22 mouse cellular contexts compared by ENCODE assay signal in genomic region chr1:92616046-92616445, GRCm38 (mm10). TPM values are rescaled to one million over a fixed set of nuclear protein-coding genes. Genes with fewer than 3 reads are reported as not detected.
"Had no signal": no experiment of that assay in that cellular context is flagged by ENCODE, and none has a peak within 500 bp of the region (broad histone marks: within the 10 kb centered on the region; RNA-seq: fewer than 3 reads in every experiment).

No protein-coding gene starts in this region.

- ATAC-seq: midbrain, embryonic 16.5 days had no signal

- H3K36me3 ChIP-seq: limb, embryonic 13.5 days; liver, embryonic 15.5 days had no signal

- H3K27ac ChIP-seq: limb, embryonic 13.5 days; liver, embryonic 15.5 days; macrophage; stomach, postnatal 0 days had no signal

- DNase-seq: kidney, postnatal 10 days; left cerebral cortex, postnatal 4 days; lung, embryonic 14.5 days; lung, postnatal 14 days; right cerebral cortex, postnatal 25 days; thymus, postnatal 4 days had no signal

- H3K4me1 ChIP-seq: limb, embryonic 13.5 days; liver, embryonic 15.5 days had no signal

- H3K27me3 ChIP-seq: liver, embryonic 15.5 days had no signal

- H3K4me3 ChIP-seq: limb, embryonic 13.5 days; liver, embryonic 15.5 days; megakaryocyte, embryonic 14.5 days had no signal

- H3K9me3 ChIP-seq: limb, embryonic 13.5 days; liver, embryonic 15.5 days; megakaryocyte, embryonic 14.5 days had no signal

RNA-seq across cellular contexts. Expression of gene Olfr12, which starts 1.5 kb away (rescaled TPM):
- total RNA-seq: left cerebral cortex, adult 18-20 months; left cerebral cortex, postnatal 10 days; left cerebral cortex, postnatal 4 days had no signal
- polyA plus RNA-seq: kidney, embryonic 14.5 days; large intestine, adult 2 months; limb, embryonic 13.5 days; liver, embryonic 11.5 days; liver, embryonic 15.5 days; lung, embryonic 14.5 days; macrophage; midbrain, embryonic 16.5 days; neural tube, embryonic 14.5 days; small intestine, adult 2 months; stomach, postnatal 0 days had no signal

RNA-seq across cellular contexts. Expression of gene Olfr1410, which starts 10.5 kb away (rescaled TPM):
- total RNA-seq: layer of hippocampus, adult 8-10 months; left cerebral cortex, adult 18-20 months; left cerebral cortex, postnatal 10 days; left cerebral cortex, postnatal 4 days had no signal
- polyA plus RNA-seq: kidney, embryonic 14.5 days; large intestine, adult 2 months; limb, embryonic 13.5 days; liver, embryonic 11.5 days; liver, embryonic 15.5 days; lung, embryonic 14.5 days; macrophage; midbrain, embryonic 11.5 days; midbrain, embryonic 16.5 days; neural tube, embryonic 14.5 days; small intestine, adult 2 months; stomach, postnatal 0 days had no signal

RNA-seq across cellular contexts. Expression of gene Olfr1411, which starts 21.8 kb away (rescaled TPM):
- total RNA-seq: layer of hippocampus, adult 8-10 months; layer of hippocampus, postnatal 14 days; left cerebral cortex, adult 18-20 months; left cerebral cortex, postnatal 10 days; left cerebral cortex, postnatal 4 days had no signal
- polyA plus RNA-seq: kidney, embryonic 14.5 days; large intestine, adult 2 months; limb, embryonic 13.5 days; liver, embryonic 11.5 days; liver, embryonic 15.5 days; lung, embryonic 14.5 days; macrophage; midbrain, embryonic 11.5 days; midbrain, embryonic 16.5 days; neural tube, embryonic 14.5 days; small intestine, adult 2 months; stomach, postnatal 0 days had no signal

RNA-seq across cellular contexts. Expression of gene Olfr1412, which starts 30.5 kb away (rescaled TPM):
- total RNA-seq: layer of hippocampus, adult 8-10 months; layer of hippocampus, postnatal 14 days; left cerebral cortex, adult 18-20 months; left cerebral cortex, postnatal 10 days; left cerebral cortex, postnatal 4 days had no signal
- polyA plus RNA-seq: kidney, embryonic 14.5 days; large intestine, adult 2 months; limb, embryonic 13.5 days; liver, embryonic 11.5 days; liver, embryonic 15.5 days; lung, embryonic 14.5 days; macrophage; midbrain, embryonic 11.5 days; midbrain, embryonic 16.5 days; neural tube, embryonic 14.5 days; small intestine, adult 2 months; stomach, postnatal 0 days had no signal
